In the genomic region with DNA sequence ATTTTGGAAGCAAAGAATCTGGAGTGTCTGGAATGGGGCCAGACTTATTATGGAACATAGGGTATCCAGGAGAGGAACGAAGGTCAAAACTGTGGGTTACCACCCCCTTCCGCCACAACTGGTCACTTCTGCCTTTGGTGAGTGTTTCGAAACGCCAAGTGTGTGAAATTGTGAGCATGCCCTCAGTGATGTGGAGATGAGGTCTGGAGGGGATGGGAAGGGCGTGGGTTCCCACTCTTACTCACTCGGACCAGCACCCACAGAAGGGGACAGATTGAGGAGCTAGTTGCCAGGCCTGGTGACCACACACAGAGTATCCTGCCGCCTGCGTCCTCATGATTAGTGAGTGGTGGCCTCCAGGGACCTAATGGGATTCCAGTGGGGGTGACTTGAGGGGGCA, we compare ENCODE assay signal across 14 mouse cellular contexts. TPM values are rescaled to one million over a fixed set of nuclear protein-coding genes. Genes with fewer than 3 reads are reported as not detected.
DNase-seq lines count a peak whose midpoint lies in the region; ATAC-seq and TF ChIP-seq lines count a peak whose summit lies in the region.
"Had no signal": no experiment of that assay in that cellular context is flagged by ENCODE, and none has a peak within 500 bp of the region (broad histone marks: within the 10 kb centered on the region; RNA-seq: fewer than 3 reads in every experiment).

A gene (plus strand): TSS at position 216 of the 400 bp plus-strand sequence.

- 66% methylated on average over 8 of the region's 8 CpGs for WGBS in lung, adult 2 months
- WGBS in limb, embryonic 10.5 days = 76% methylated on average over 8 of the region's 8 CpGs

- H3K9me3 ChIP-seq in limb, embryonic 10.5 days (replicated peaks) = no peaks in the 10 kb centered on the region
- no peaks in the 10 kb centered on the region for H3K9me3 ChIP-seq in megakaryocyte, embryonic 14.5 days
- H3K9me3 ChIP-seq: embryonic facial prominence, embryonic 15.5 days; heart, embryonic 12.5 days; neural tube, embryonic 12.5 days had no signal

- TF ChIP-seq CTCF in lung, adult 2 months (IDR thresholded peaks at IDR 0.05; ENCODE audit: insufficient read depth, low read length) = no peak

- H3K27ac ChIP-seq in limb, embryonic 10.5 days = peak within 1 kb of the TSS; percentile 17; the same call in 1 of the 2 replicates
- H3K27ac ChIP-seq: embryonic facial prominence, embryonic 15.5 days; neural tube, embryonic 12.5 days had no signal

- no peak for TF ChIP-seq POLR2A in lung, adult 2 months (IDR thresholded peaks at IDR 0.05; ENCODE audit: borderline replicate concordance, extremely low read depth, low read depth, low read length)

- H3K4me1 ChIP-seq in lung, adult 2 months (ENCODE audit: control insufficient read depth, insufficient read depth, low read length) = no peaks in the 10 kb centered on the region
- H3K4me1 ChIP-seq in limb, embryonic 10.5 days = peaks cover 26% of the 10 kb centered on the region
- H3K4me1 ChIP-seq in megakaryocyte, embryonic 14.5 days = peaks cover 68% of the 10 kb centered on the region
- H3K4me1 ChIP-seq: embryonic facial prominence, embryonic 15.5 days; neural tube, embryonic 12.5 days had no signal

- ATAC-seq in cerebellum, adult (ENCODE audit: insufficient number of reproducible peaks, low FRiP score, low TSS enrichment) = no peak
- ATAC-seq: intestine, embryonic 16.5 days had no signal

- no peak within 1 kb of the TSS for H3K4me3 ChIP-seq in lung, adult 2 months (replicated peaks; ENCODE audit: extremely low read depth, low read depth, low read length)
- no peak within 1 kb of the TSS for H3K4me3 ChIP-seq in limb, embryonic 10.5 days
- H3K4me3 ChIP-seq in megakaryocyte, embryonic 14.5 days (replicated peaks) = peak within 1 kb of the TSS; percentile 69
- H3K4me3 ChIP-seq: embryonic facial prominence, embryonic 15.5 days; heart, embryonic 12.5 days; neural tube, embryonic 12.5 days had no signal

- DNase-seq in adrenal gland, adult 8-10 months = no peak
- DNase-seq in adrenal gland, postnatal 14 days = no peak
- no peak for DNase-seq in lung, adult 2 months
- no peak for DNase-seq in lung, postnatal 14 days
- no peak for DNase-seq in limb, embryonic 10.5 days (ENCODE audit: low spot score)
- DNase-seq in left cerebral cortex, adult 9 months (ENCODE audit: low spot score in 2 of 2) = no peak
- DNase-seq: cerebellum, adult 9-10 months; layer of hippocampus, postnatal 36 days had no signal

- no peaks in the 10 kb centered on the region for H3K27me3 ChIP-seq in limb, embryonic 10.5 days (ENCODE audit: low read depth, poor library complexity, severe bottlenecking)
- H3K27me3 ChIP-seq in megakaryocyte, embryonic 14.5 days (replicated peaks) = peaks cover 36% of the 10 kb centered on the region
- H3K27me3 ChIP-seq: embryonic facial prominence, embryonic 15.5 days; heart, embryonic 12.5 days; neural tube, embryonic 12.5 days had no signal

- no peaks in the 10 kb centered on the region for H3K36me3 ChIP-seq in limb, embryonic 10.5 days
- H3K36me3 ChIP-seq in megakaryocyte, embryonic 14.5 days (replicated peaks; ENCODE audit: low read length) = no peaks in the 10 kb centered on the region
- H3K36me3 ChIP-seq: embryonic facial prominence, embryonic 15.5 days; heart, embryonic 12.5 days; neural tube, embryonic 12.5 days had no signal

RNA-seq across cellular contexts. Expression of the gene that starts here (rescaled TPM):
- total RNA-seq in adrenal gland, adult 8-10 months (2022) = 10 to 100 TPM; 12.9 to 29.1 (median 19.7) TPM
- total RNA-seq in adrenal gland, postnatal 14 days (2021) = 5.3 and 6.9 TPM in 2 replicates
- 33.3 and 41.8 TPM in 2 replicates for polyA plus RNA-seq in lung, adult 2 months (2012; rRNA removed)
- polyA plus RNA-seq in limb, embryonic 10.5 days (2016; fragmentation: Nextera tagmentation; extraction: Ambion mirVana) = 0.69 and 1.2 TPM in 2 replicates
- 6.3 and 57.9 TPM in 2 replicates for polyA plus RNA-seq in megakaryocyte, embryonic 14.5 days (2012; ENCODE audit: insufficient read depth, low replicate concordance)
